ENCODE assay signal across 12 mouse cellular contexts in genomic region chr9:3024912-3025467, GRCm38 (mm10). TPM values are rescaled to one million over a fixed set of nuclear protein-coding genes. Genes with fewer than 3 reads are reported as not detected.
DNase-seq lines count a peak whose midpoint lies in the region; TF ChIP-seq lines count a peak whose summit lies in the region.
"Not testable (repeated sequence)": the region's sequence is repeated elsewhere in the genome, so short reads cannot be mapped to it uniquely, and the experiment has no call there.
"Had no signal": no experiment of that assay in that cellular context is flagged by ENCODE, and none has a peak within 500 bp of the region (broad histone marks: within the 10 kb centered on the region; RNA-seq: fewer than 3 reads in every experiment).

Gene Gm10717, plus strand, starts transcription at chr9:3025417.

- H3K4me1 ChIP-seq in thymus, adult 2 months (replicated peaks; ENCODE audit: control insufficient read depth, insufficient read depth, low read length) = not testable (repeated sequence)

- not testable (repeated sequence) for H3K27me3 ChIP-seq in thymus, adult 2 months (ENCODE audit: control insufficient read depth, insufficient read depth, low read length)

- not testable (repeated sequence) for H3K36me3 ChIP-seq in thymus, adult 2 months (ENCODE audit: control insufficient read depth, insufficient read depth, low read length)

- not testable (repeated sequence) for H3K4me3 ChIP-seq in thymus, adult 2 months (ENCODE audit: control insufficient read depth, insufficient read depth, low read length)

- not testable (repeated sequence) for H3K27ac ChIP-seq in thymus, adult 2 months (ENCODE audit: control insufficient read depth, insufficient read depth, low read length)

- not testable (repeated sequence) for TF ChIP-seq CTCF in thymus, adult 2 months (IDR thresholded peaks at IDR 0.05; ENCODE audit: borderline replicate concordance, control insufficient read depth, extremely low read depth, insufficient read depth, low read length, poor library complexity)

- TF ChIP-seq POLR2A in thymus, adult 2 months (IDR thresholded peaks at IDR 0.05; ENCODE audit: control insufficient read depth, extremely low read depth, insufficient read depth, low read length, poor library complexity) = not testable (repeated sequence)

- WGBS in thymus, adult 2 months = 73% methylated on average over 12 of the region's 12 CpGs

- peak; percentile 59 to 63 for DNase-seq in B cell, adult 2 months
- peak; percentile 3 for DNase-seq in cerebellum, adult 8-10 months
- peak; percentile 22 to 35 for DNase-seq in heart, adult 18-20 months
- DNase-seq in kidney, adult 9 months = peak; percentile 29
- peak; percentile 5 to 21 for DNase-seq in layer of hippocampus, postnatal 36 days
- DNase-seq in lung, postnatal 25 days (ENCODE audit: low spot score) = peak; percentile 65
- peak; percentile 45 to 58 for DNase-seq in right cerebral cortex, postnatal 10 days (ENCODE audit: low spot score in 2 of 2)
- DNase-seq in thymus, adult 2 months = peak; percentile 24

RNA-seq across cellular contexts. Expression of gene Gm10717, which starts in this region (rescaled TPM):
- not detected for total RNA-seq in heart, adult 18-20 months (2021)
- total RNA-seq in layer of hippocampus, postnatal 36 days (2021) = not detected
- not detected in 2 replicates for polyA plus RNA-seq in thymus, adult 2 months (2012; rRNA removed)
- total RNA-seq: forebrain, postnatal 0 days had no signal
- polyA plus RNA-seq: intestine, embryonic 15.5 days; limb, embryonic 14.5 days; midbrain, embryonic 10.5 days had no signal

Comparison
In these comparisons a context has a peak if more than half of its experiments do, and no peak if none do; other contexts are left out.
1. Peak in DNase-seq in heart, adult 18-20 months; RNA of the gene not detected or under 1 TPM.
2. Peak in DNase-seq in layer of hippocampus, postnatal 36 days; RNA of the gene not detected or under 1 TPM.
3. Peak in DNase-seq in thymus, adult 2 months; RNA of the gene not detected or under 1 TPM.
4. DNase-seq: peak in every context shown above with its lines; median percentile 65 in lung, postnatal 25 days; 61 in B cell, adult 2 months; 52 in right cerebral cortex, postnatal 10 days; 29 in kidney, adult 9 months; 28 in heart, adult 18-20 months; 24 in thymus, adult 2 months; 13 in layer of hippocampus, postnatal 36 days; 3 in cerebellum, adult 8-10 months.